Mouse (Mus musculus): ENCODE data around the gene Mlx. TPM values are rescaled to one million over a fixed set of nuclear protein-coding genes. Genes with fewer than 3 reads are reported as not detected.
A peak's percentile ranks its signal among the peaks of the same experiment; 100 is the strongest.

Mlx gene
- polyA plus RNA-seq, 1 experiment, result 53.1 TPM

GRCm38 (mm10) chr11:101071810-101072428 is 15.2 kb upstream of the Mlx start:
- no peak overlapping the region for H3K27ac ChIP-seq (ENCODE audit: insufficient read depth, low read length)

GRCm38 (mm10) chr11:101078121-101078520 is 9.0 kb upstream of the Mlx start, which contains the start of gene Hsd17b1:
Hsd17b1 (plus strand) TSS chr11:101078411.
- Histone ChIP-seq H3K4me3 (ENCODE audit: insufficient read depth, low read length) (no peak within 1 kb of the TSS), H3K27ac (ENCODE audit: insufficient read depth, low read length) (no peak within 1 kb of the TSS), H3K4me1 (ENCODE audit: control insufficient read depth, insufficient read depth, low read length) (no peaks in the 10 kb centered on the region)
- TF ChIP-seq CTCF (IDR thresholded peaks at IDR 0.05; ENCODE audit: extremely low read depth, insufficient read depth, low read length) (no peak), POLR2A (IDR thresholded peaks at IDR 0.05; ENCODE audit: extremely low read depth, insufficient read depth, low read length) (no peak)

More at GRCm38 (mm10) chr11:101071810-101072428, 15.2 kb upstream of the Mlx start:
- no peak for TF ChIP-seq POLR2A (IDR thresholded peaks at IDR 0.05; ENCODE audit: extremely low read depth, insufficient read depth, low read length)
- TF ChIP-seq CTCF (IDR thresholded peaks at IDR 0.05; ENCODE audit: extremely low read depth, insufficient read depth, low read length), result no peak
- Histone ChIP-seq H3K4me1 (ENCODE audit: control insufficient read depth, insufficient read depth, low read length) (0 out of 2 replicates have a peak, but pooled peaks cover 2% of the 10 kb centered on the region), H3K4me3 (ENCODE audit: insufficient read depth, low read length) (no peak overlapping the region)

GRCm38 (mm10) chr11:101079746-101080145 is 7.3 kb upstream of the Mlx start:
- Histone ChIP-seq H3K27ac (ENCODE audit: insufficient read depth, low read length) (no peak overlapping the region), H3K4me1 (ENCODE audit: control insufficient read depth, insufficient read depth, low read length) (peaks cover 2% of the 10 kb centered on the region; the same call in 1 of the 2 replicates), H3K4me3 (ENCODE audit: insufficient read depth, low read length) (no peak overlapping the region)
- TF ChIP-seq POLR2A (IDR thresholded peaks at IDR 0.05; ENCODE audit: extremely low read depth, insufficient read depth, low read length) (no peak), CTCF (IDR thresholded peaks at IDR 0.05; ENCODE audit: extremely low read depth, insufficient read depth, low read length) (no peak)

- Histone ChIP-seq H3K4me3 (ENCODE audit: insufficient read depth, low read length) (no peak overlapping the region), H3K27ac (ENCODE audit: insufficient read depth, low read length) (no peak overlapping the region), H3K4me1 (ENCODE audit: control insufficient read depth, insufficient read depth, low read length) (peaks cover 2% of the 10 kb centered on the region; the same call in 1 of the 2 replicates)
- no peak for TF ChIP-seq POLR2A (IDR thresholded peaks at IDR 0.05; ENCODE audit: extremely low read depth, insufficient read depth, low read length)
- no peak for TF ChIP-seq CTCF (IDR thresholded peaks at IDR 0.05; ENCODE audit: extremely low read depth, insufficient read depth, low read length)
Measured at GRCm38 (mm10) chr11:101080421-101080820, 6.7 kb upstream of the Mlx start.

GRCm38 (mm10) chr11:101081659-101082058 is 5.4 kb upstream of the Mlx start:
- Histone ChIP-seq H3K4me1 (ENCODE audit: control insufficient read depth, insufficient read depth, low read length) (peaks cover 2% of the 10 kb centered on the region; the same call in 1 of the 2 replicates), H3K4me3 (ENCODE audit: insufficient read depth, low read length) (peak overlapping the region; percentile 90), H3K27ac (ENCODE audit: insufficient read depth, low read length) (0 out of 2 replicates have a peak overlapping the region, but pooled peaks have one; percentile 6)
- TF ChIP-seq CTCF (IDR thresholded peaks at IDR 0.05; ENCODE audit: extremely low read depth, insufficient read depth, low read length) (no peak), POLR2A (IDR thresholded peaks at IDR 0.05; ENCODE audit: extremely low read depth, insufficient read depth, low read length) (no peak)

GRCm38 (mm10) chr11:101082208-101083082 is 4.6 kb upstream of the Mlx start, which contains the start of gene Coasy:
Coasy (plus strand) TSS chr11:101082565.
- H3K4me3 ChIP-seq (ENCODE audit: insufficient read depth, low read length), result peak within 1 kb of the TSS; percentile 90
- TF ChIP-seq POLR2A (IDR thresholded peaks at IDR 0.05; ENCODE audit: extremely low read depth, insufficient read depth, low read length) (peak; percentile 68), CTCF (IDR thresholded peaks at IDR 0.05; ENCODE audit: extremely low read depth, insufficient read depth, low read length) (peak; percentile 28; the same call in 1 of the 2 replicates)
- H3K4me1 ChIP-seq (ENCODE audit: control insufficient read depth, insufficient read depth, low read length), result peaks cover 2% of the 10 kb centered on the region; the same call in 1 of the 2 replicates
- H3K27ac ChIP-seq (ENCODE audit: insufficient read depth, low read length), result peak within 1 kb of the TSS; percentile 26

GRCm38 (mm10) chr11:101083083-101083697 is 3.9 kb upstream of the Mlx start:
- TF ChIP-seq POLR2A (IDR thresholded peaks at IDR 0.05; ENCODE audit: extremely low read depth, insufficient read depth, low read length) (no peak), CTCF (IDR thresholded peaks at IDR 0.05; ENCODE audit: extremely low read depth, insufficient read depth, low read length) (no peak)
- Histone ChIP-seq H3K27ac (ENCODE audit: insufficient read depth, low read length) (peak overlapping the region; percentile 26), H3K4me3 (ENCODE audit: insufficient read depth, low read length) (peak overlapping the region; percentile 90), H3K4me1 (ENCODE audit: control insufficient read depth, insufficient read depth, low read length) (peaks cover 5% of the 10 kb centered on the region)

GRCm38 (mm10) chr11:101084246-101084645 is 2.8 kb upstream of the Mlx start:
- Histone ChIP-seq H3K4me1 (ENCODE audit: control insufficient read depth, insufficient read depth, low read length) (peaks cover 5% of the 10 kb centered on the region), H3K4me3 (ENCODE audit: insufficient read depth, low read length) (no peak overlapping the region), H3K27ac (ENCODE audit: insufficient read depth, low read length) (no peak overlapping the region)
- TF ChIP-seq CTCF (IDR thresholded peaks at IDR 0.05; ENCODE audit: extremely low read depth, insufficient read depth, low read length), result no peak
- TF ChIP-seq POLR2A (IDR thresholded peaks at IDR 0.05; ENCODE audit: extremely low read depth, insufficient read depth, low read length), result no peak

- no peak overlapping the region for H3K27ac ChIP-seq (ENCODE audit: insufficient read depth, low read length)
- H3K4me1 ChIP-seq (ENCODE audit: control insufficient read depth, insufficient read depth, low read length), result peaks cover 5% of the 10 kb centered on the region
- TF ChIP-seq POLR2A (IDR thresholded peaks at IDR 0.05; ENCODE audit: extremely low read depth, insufficient read depth, low read length), result no peak
- no peak for TF ChIP-seq CTCF (IDR thresholded peaks at IDR 0.05; ENCODE audit: extremely low read depth, insufficient read depth, low read length)
- no peak overlapping the region for H3K4me3 ChIP-seq (ENCODE audit: insufficient read depth, low read length)
Measured at GRCm38 (mm10) chr11:101084811-101085210, 2.3 kb upstream of the Mlx start.

Data from cortical plate, adult 2 months (tissue).